Mouse (Mus musculus) left cerebral cortex, adult 8-10 months (tissue): ENCODE data around the gene Polm. TPM values are rescaled to one million over a fixed set of nuclear protein-coding genes. Genes with fewer than 3 reads are reported as not detected.
A peak's percentile ranks its signal among the peaks of the same experiment; 100 is the strongest.

Experiments
- DNase-seq, 2 experiments: peaks; one replicate each; pipeline ENCODE4 v3.0.0; 2022; ENCODE audit warnings: low spot score in 2 of 2
- total RNA-seq, 4 experiments: library from RNA; stranded (reverse); gene quantifications; 2 replicates each; pipeline ENCODE4 v1.2.4; 2022

The Polm gene
- total RNA-seq, 4 experiments from 2014 or later = 9.8 to 14.5 (median 13.4) TPM

DNA sequence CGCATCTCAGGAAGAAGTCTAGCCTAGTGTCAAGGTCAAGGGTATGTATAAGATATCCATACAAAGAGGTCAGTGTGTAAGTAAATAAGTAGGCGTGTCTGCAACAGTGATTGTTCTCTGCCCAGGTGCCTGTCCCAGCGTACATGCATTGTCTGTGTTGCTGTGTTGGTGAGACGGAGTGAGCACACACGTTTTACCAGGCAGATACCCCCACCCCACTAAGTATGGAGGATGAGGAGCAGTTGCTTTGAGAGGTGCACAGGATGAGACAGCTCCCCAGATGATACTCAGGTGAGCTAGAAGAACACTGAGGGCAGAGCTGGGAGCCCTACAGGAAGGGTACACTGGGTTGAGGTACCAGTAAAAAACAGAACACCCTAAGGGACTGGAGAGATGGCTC is 33.6 kb downstream of the Polm start:
- no peak for DNase-seq

DNA sequence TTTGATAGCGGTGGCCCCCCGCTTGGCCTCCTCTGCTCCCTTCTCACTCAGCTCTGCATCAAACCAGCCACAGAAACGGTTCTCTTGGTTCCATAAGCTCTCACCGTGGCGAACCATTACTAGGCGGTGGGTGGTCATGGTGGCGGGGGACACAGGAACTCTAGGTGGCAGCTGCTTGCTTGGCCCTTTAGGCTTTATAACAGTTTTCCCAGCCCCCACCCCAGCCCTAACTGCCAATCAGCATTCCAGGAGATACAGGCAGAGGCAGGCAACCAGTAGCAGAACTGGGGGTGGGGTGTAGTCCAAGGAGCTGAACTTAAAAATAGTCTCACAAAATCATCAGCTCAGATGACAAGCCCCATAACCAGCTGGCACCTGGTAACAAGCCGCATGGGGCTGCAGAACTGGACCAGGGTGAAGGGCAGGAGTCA is 34.2 kb downstream of the Polm start, which contains the start of gene Pgam2:
Gene Pgam2, minus strand, starts transcription at position 183 of the 431 bp plus-strand sequence.
- no peak for DNase-seq

DNA sequence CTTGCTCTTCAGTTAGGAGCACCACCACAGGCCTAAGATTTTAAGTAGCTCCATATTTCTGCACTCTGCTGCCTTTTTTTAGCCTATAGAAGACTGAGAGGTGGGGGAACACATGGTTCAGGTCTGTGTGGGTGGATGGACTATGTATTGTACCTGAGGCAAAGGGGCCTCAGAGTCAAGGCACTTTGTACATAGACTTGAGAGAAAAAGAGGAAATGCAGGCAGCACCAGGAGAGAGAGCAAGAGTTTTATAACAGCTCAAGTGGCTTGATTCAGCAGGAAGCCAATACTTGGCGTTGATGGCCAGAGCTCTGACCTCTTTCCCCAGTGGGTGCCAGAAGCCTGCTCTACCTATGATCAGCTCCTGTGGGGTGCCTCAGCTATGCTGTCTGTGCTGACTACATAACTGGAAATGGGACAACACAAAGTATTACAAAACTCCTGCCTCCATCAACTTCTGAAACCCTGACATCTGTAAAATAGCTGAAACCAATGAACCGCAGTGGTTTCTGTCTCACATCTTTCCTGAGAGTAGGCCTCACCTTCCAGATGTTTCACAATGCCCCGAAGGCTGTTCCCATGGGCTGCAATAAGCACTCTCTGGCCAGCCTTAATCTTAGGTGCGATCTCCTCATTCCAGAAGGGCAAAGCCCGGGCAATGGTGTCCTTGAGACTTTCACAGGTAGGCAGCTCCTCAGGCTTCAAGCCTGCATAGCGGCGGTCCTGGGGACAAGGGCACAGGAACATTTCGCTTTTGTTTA is 35.2 kb downstream of the Polm start:
- no peak for DNase-seq

DNA sequence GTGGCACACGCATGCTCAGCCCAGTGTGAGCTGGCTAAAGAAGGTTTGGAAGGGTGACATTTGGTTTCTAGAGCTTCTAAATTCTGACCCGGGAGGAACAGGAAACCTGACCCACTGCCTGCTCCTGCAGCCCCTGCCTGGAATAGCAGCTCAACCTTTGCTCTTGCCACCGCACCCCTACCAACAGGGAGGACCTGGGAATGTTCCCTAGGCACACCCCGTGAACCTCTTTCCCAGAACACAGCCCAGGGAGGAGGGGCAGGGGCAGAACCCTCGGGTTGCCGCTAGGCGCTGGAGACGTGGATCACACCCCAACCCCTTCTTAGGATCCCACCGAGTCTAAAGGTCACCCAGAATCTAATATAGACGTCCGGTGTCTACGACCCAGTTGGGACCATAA is 35.8 kb downstream of the Polm start:
- DNase-seq = no peak

DNA sequence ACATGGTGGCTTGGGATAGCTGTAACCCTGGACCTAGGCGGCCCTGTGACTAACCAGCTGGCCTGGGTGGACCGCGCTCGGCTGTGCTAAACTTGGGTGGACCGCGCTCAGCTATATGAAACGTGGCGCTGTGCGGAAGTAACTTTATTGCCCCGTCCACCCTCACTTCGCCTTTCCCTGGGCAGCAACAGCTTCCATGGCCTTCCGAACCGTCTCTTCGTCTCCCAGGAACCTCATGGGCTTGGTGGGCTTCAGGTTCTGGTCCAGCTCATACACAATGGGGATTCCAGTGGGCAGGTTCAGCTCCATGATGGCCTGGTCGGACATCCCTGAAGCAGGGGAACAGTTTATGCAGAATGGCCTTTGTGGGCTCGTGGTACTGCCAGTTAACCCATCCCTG is 36.3 kb downstream of the Polm start:
- DNase-seq = no peak

DNA sequence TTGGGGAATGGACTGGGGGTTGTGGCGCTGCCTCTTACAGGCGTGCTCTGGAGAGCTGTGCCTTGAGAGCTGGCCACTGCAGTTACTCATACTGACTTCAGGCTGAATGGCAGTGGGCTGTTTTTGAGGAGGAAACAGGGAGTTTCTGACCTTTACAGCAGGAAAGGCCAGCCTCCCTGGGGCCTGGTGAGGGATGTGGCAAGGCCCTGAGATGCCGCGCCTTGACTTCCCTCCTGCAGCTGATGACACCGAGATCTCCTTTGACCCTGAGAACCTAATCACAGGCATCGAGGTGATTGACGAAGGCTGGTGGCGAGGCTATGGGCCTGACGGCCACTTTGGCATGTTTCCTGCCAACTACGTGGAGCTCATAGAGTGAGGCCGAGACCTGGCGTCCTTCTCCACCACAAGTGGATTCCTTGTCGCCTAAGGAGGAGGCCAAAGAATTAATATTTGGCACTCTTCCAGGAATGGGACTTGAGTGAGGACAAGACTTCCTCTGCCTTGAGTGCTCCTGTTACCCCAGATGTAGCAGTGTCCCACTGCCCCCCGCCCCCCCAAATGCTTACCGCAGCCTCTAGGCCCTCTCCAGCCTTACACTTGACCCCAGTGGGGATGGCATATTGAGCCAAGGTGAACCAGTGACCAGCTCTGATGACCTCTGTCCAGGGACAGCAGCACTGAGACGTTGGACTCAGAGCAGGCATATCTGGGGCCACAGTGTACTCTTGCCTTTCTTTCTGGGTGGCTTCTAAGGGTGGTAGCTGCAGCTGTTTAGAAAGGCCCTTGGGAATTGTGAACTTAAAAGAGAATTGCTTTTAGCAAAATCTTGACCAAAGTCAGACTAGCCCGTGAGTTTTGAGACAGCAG is 38.0 kb downstream of the Polm start:
- no peak for DNase-seq

DNA sequence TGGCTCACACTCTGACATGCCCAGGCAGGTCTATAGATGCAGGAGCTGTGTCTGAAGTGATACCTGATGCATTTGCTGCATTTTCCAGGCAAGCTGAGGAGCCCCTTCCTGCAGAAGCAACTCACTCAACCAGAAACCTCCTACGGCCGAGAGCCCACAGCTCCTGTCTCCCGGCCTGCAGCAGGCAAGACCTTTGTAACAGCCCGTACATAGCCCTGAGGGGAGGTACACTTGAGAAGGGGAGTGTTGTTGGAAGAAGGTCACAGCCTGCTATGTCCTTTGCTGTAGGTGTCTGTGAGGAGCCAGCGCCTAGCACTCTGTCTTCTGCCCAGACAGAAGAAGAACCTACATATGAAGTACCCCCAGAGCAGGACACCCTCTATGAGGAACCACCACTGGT is 39.9 kb downstream of the Polm start:
- no peak for DNase-seq

DNA sequence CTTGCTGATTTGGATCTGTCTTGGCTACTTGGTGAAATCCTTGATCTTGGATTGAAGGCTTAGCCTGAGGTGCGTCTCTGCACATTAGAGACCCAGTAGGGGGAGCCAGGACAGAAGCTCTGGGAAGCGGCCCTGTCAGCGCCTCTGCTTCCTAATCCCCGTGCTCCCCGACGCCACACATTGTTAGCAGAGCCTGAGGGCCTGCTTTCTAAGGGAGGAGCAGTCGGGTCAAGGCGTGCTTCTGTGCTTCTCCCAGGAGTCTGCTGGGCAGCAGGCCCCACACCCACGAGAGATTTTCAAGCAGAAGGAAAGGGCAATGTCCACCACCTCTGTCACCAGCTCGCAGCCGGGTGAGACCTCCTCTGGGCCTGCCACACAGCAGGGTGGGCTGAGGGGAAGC is 40.4 kb downstream of the Polm start:
- no peak for DNase-seq

DNA sequence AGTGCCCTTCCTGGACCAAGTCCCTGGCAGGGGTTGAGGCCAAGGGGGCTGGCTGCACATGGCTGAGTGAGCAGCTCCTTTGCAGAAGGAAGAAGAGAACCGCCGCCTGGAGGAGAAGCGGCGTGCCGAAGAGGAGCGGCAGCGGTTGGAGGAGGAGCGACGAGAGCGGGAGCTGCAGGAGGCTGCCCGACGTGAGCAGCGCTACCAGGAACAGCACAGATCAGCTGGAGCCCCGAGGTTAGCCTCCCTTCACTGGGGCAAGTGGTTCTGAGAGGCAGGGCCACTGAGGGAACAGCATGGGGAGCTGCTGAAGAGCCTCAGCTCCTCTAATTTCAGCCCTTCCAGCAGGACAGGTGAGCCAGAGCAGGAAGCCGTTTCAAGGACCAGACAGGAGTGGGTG is 40.9 kb downstream of the Polm start:
- DNase-seq = no peak

DNA sequence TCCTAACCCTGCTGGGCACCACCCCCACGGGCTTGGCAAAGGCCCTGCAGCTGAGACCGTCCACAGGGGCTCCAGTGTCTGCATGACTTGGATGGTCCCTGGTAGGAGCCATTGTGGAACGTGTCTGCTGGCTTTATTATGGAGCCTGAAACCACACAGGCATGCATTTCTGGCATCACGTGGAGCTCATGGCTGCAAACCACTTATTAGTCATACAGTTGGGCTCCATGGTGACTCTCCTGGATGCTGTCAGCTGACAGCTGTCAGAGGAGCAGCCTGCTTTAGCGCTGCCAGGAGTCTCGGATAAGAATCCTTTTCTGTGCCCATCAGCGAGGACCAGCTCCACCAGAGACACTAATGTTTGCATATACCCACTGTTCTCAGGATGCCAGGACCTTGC is 42.1 kb downstream of the Polm start:
- peak in 1 of 2 experiments; percentile 58 for DNase-seq

DNA sequence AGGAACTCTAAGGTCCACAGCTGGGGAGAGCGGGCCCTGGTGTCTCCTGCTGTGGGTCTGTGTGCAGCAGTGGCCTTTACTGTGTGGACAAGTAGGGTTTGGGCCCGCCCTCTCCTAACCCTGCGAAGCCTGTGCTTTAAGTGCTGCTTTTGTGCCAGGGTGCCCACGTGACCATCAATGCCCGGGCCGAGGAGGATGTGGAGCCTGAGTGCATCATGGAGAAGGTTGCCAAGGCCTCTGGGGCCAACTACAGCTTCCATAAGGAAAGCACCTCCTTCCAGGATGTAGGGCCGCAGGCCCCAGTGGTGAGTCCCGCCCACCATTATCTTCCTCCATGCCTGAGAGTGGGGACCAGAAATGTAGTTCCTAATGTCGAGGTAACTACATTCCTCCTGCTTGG is 42.5 kb downstream of the Polm start:
- DNase-seq = no peak

DNA sequence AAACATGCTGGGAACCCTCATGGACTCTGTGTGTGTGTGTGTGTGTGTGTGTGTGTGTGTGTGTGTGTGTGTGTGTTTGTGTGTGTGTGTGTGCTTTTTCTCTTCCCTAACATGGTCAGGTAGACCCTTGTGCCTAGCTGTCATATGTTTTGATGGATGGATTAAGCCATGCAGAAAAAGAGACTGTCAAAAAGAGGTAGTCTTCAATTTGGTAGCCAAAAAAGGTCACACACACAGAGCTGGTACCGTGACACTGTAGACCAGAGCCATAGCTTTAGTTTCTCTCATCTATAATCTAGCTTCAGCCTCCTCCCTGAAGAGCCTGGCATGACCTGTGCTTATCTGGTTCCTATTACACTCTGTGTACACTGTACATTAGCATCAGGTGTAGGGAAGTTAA is 47.4 kb downstream of the Polm start:
- DNase-seq = no peak

DNA sequence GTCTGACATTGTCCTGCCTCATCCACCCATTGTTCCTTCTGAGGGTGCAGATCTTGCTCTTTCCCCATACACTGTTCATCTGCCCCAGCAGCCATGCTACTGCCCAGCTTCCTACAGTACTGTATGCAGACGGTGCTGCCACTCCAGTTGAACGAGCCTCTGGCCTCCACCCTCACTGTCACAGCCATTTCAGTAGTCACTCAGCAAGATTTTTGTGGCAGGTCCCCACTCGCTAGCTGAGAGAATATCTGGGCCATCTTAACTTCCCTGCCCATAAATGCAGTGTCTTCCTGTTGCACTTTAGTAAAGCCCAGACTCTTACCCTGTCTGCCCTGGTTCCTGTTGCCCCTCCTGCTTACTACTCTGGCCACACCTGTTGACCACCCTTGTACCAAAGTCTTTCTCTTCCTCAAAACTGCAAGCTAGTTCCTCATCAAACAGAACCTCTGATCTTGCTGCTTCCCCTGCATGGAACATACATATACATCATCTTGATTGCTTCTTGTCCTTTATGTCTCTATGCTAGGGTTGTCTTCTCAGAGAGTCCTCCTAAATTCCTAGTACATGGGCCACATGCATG is 48.0 kb downstream of the Polm start:
- no peak for DNase-seq

DNA sequence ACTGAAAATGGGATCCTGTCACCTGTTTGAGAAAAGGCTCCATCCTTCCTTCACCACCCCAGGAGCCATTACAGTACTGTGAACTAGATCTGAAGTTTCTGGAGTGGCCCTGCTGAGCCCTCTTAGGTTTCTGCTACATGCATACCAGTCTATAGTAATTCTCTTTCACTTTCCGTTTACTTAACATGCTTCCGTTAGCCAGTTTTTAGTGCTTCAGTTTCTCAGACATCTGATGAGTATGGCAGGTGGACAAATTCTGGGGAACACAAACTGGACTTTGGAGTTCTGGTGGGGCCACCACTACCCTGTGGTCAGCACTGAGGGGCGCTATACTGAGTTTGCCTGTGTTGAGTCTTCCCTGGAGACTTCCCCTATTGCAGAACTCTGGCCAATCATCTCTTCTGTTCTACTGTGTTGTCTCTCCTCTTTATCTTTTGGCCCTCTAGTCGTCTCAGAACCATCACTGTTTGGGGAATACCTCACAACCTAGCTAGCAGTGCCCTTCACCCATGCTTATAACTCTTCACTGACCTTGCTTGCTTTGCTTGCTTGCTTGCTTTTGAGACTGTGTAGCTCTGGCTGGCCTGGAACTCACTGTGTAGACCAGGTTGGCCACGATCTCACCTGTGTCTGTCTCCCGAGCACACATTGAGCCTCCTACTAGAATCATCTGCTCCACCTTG is 48.6 kb downstream of the Polm start:
- no peak for DNase-seq

DNA sequence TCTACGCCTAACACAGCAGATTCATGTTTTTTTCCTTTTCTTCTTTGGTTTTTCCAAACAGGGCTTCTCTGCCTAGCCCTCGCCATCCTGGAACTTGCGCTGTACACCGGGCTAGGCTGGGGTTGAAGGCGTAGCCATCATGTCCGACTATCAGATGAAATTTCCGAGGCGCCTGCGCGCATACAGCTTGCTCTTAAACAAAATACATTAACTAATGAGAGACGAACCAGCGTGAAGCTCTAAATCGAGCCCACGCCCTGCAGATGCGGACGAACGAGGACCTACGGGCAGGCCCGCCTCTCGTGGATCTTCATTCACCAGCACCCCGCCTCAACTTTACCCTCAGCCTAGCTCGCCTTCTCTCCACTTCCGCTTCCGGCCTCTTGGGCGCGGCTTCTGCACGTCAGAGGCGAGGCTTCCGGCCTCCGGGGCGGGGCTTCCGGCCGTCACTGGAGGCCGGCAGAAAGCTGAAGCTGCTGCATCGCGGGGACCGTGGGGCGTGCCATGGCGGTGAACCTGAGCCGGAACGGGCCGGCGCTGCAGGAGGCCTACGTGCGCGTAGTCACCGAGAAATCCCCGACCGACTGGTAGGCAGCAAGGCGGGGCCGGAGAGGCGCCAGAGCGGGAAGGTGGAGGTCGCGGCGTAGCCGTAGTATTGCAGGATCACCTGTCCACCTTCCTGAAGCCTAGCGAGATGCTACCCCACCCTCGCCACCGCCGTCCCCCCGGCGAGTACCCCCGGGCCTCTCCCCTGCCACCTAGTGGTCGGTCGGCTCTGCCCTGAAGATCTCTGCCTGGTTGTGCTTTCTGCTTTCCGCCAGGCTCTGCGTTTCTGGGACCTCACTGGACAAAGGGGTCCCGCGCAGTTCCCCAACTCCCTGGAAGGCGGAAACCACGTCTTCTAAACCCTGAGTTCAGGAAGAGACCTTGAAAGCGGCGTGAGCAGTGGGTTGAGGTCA is 49.5 kb downstream of the Polm start, which contains the start of gene Dbnl:
Gene Dbnl, plus strand, starts transcription at position 433 of the 959 bp plus-strand sequence.
- DNase-seq = peak; percentile 90 to 94

DNA sequence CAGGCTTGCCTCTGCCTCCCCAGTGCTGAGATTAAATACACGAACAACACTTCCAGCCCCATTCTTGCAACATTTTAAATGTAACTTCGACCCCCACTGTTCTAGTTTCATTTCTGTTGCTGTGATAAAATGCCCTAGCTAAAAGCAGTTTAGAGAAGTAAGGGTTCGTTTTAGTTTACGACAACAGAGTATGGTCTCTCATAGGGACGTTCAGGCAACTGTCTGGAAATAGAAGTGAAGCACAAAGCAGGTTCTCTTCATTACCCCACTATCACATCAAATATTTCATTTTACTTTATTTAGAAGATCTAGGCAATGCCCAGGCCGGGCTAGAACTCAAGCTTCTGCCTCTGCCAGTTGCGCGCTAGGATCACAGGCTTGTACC is 50.2 kb downstream of the Polm start:
- no peak for DNase-seq

DNA sequence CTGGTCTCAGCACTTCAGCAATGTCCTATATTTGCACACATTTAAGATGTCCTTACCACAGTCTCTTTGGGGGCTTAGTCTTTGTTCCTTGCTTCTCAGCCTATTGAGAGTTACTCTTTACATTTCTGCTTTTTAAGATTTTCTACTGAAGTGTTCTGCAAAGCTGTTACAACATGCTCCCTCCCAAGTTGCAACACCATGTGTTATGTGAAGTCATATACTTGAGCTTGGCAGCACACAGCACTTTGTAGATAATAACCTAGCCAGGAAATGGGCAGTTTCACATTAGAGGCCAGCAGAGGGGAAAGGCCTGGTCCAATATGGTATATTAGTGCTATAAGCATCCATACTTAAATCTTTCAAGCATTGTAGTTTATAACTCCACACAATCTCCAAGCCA is 52.1 kb downstream of the Polm start:
- no peak for DNase-seq

DNA sequence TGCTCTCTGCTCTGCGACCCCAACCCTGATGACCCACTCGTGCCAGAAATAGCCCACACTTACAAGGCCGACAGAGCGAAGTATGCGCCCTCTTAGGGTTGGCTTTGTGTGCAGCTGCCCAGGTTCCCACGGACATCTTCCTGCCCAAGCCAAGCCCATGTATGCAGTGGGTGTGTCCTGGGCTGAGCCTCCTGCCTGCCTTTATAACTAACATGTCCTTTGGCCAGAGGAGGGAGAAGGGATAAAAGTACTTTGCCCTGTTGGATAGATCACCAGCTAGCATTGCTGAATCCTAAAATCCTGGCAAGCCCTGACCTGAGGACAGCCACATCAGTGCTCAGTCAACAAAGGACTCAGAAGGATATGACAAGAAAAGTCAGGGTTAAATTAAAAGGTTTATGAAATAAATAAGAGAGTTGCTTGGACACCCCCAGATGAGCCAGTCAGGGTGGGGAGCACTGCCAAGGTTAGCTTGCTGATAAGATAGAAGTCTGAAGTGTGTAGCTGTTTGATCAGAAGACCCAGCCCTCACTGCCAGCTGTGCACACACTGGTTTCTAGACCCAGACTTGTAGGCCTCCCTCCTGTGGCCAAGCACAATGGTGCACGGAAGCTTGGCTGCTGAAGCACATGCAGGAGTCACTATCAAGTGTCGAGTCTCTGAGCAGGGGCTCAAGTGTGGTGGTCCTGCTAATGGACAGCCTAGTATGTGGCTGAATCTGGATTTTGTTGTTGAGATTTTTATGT is 55.4 kb downstream of the Polm start:
- DNase-seq = no peak

DNA sequence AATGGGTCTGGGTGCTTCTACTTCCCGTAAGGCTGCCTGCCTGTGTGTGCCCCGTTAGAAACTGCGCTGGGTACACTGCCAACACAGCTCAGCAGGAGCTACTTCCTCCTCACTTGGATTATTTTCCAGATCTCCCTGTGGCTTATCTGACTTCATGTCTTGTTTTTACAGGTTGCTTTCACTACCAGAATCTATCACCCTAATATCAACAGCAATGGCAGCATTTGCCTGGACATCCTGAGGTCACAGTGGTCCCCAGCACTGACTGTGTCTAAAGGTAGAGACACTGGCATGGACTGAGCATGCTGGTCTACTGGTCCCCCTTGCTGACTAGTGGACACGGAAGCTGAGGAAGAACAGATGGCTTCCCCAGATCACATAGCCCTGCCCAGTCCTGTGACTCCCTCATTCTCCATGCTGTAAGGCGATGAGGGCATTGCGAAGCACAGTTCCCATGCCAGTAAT is 57.7 kb downstream of the Polm start:
- no peak for DNase-seq

DNA sequence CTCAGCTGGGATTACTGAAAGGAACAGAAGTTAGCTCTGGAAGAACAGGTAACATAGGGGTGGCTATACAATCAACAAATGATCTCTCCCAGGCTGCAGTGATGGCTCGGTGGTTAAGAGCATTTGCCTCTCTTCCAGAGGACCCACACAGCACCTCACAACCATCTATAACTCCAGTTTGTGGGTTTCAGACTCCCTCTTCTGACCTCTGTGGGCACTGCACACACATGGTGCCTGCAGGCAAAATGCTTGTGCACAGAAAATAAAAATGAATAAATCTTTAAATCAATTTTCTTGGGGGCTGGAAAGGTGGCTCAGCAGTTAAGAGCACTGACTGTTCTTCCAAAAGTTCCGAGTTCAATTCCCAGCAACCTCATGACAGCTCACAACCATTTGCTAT is 59.3 kb downstream of the Polm start:
- no peak for DNase-seq
